Mouse (Mus musculus) cerebellum, adult 9-10 months (tissue): ENCODE data around the gene Map1lc3b.

Experiments used
- DNase-seq: peaks from one replicate; pipeline ENCODE4 v3.0.0; 2022

Gene Map1lc3b

DNA sequence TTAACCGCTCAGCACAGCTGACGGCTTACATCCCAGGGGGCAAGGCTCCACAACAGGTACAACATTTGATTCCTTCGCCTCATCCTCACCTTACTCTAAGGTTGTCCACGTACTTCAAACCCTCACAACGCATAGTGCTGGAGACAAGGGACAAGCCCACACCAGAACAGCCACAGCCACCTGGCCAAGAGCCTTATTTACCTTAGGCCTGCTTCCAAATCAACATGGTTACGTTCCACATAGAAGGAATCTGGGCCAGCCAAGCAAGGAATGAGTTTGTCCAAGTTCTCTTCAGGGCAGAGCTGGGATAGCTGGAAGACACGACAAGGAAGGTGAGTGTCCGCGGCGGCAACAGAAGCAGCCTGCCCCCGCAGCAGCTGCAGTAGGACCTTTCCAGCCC, 19.8 kb downstream of the Map1lc3b start:
- DNase-seq = no peak

DNA sequence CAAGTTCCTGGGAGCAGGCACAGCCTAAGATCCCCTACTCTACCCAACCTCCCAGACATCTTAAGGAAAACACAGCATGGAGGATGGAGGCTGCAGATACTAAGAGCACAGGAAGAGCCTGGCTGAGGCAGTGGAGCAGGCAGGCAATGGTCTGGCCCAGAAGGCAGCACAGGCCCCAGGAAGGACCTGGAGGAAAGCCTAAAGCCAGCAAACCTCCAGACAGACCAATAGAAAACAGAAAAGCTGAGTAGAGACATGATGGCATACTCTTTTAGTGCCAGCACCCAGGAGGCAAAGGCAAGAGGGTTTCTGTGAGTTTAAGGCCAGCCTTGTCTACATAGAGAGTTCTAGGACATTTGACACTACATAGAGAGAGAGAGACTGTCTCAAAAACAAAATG, 23.3 kb downstream of the Map1lc3b start:
- DNase-seq = no peak

DNA sequence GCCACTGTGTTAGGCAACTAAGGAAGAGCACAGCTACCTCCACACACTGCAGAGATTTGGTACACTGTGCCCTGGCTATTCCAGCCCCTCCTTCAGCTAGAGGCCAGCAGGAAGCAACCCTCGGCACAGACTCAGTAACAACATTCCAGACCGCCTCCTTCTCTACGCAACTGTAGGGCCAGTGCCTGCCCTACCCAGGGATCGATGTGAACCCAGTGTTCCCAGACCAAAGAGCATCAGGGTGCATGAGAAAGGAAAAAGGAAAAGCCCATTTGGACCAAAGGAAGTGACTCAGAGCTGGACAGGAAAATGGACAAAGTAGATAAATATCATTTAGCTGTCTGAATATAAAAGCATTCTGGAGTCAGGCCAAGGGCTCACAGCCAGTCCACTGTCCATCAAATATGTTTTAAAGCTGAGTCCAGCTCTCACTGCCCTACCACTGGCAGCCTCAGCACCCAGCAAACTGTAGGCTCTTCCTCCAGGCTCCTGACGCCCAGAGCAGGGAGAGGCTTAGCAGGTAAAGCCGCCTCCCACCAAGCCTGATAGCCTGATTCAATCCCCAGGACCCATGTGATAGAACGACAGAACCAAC, 29.3 kb downstream of the Map1lc3b start:
- DNase-seq = no peak

DNA sequence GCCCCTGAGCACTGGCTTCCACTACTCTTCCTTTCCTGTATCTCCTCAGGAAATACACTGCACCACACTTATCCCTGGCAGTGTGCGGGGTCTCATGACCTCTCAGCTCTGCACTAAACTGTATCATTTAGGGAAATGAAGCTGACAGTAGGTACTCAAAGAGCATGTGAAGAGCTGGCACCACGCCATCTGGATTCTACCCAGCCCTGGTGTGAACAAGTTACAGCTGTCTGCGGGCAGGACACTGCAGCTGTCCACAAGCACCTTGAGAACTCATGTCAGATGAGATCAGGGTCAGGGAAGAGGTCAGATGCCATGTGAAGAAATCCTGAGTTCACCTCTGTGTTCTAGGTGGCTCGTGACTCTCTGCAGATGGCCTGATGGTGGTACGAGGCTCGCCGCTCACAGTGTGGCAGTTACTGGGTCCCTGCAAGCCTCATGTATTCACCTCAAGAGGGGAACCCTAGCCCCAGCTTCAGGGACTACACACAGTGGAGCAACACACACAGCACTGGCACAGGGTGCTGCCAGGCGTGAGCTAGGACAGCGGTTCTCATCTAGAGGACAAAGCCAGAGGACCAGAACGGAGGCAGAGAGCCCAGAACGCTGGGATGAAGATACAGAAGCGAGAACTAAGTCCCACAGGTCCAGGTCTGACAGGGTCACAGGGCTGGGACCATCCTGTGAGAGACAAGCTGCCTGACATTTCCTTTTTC, 30.8 kb downstream of the Map1lc3b start:
- no peak for DNase-seq

DNA sequence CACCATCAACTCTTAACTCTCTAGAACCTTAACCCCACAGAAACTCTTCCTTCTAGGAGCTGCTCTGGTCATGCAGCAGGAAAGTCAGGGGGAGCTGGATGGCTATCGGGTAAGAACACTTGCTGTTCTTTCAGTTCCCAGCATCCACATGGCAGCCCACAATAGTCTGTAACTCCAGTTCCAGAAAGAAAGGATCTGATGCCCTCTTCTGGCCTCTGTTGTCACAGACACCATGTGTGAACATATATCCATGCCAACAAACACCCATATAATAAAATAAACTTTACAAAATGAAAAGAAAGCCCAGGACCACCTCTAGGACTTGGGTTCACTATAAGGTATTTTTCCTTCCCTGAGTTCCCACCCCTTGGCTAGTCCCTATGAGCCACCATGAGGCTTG, 31.7 kb downstream of the Map1lc3b start:
- DNase-seq = no peak

DNA sequence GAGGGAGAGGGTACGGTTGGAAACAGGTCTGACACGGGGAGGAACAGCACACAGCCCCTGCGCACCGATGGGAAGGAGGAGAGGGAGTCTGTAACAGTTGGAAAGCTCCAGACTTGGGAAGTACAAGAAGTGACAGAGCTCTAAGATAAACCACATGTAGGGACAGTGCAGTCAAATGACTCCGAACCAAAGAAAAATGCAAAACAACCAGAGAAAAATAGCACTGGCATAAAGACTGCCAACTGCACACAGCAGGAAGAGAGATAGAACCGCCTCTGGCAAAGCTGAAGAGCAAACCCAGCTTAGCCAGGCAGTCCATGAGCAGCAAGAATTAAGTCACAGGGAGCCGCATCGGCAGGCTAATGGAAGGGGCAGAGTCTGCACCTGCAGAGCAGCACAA, 32.9 kb downstream of the Map1lc3b start:
- DNase-seq = no peak

DNA sequence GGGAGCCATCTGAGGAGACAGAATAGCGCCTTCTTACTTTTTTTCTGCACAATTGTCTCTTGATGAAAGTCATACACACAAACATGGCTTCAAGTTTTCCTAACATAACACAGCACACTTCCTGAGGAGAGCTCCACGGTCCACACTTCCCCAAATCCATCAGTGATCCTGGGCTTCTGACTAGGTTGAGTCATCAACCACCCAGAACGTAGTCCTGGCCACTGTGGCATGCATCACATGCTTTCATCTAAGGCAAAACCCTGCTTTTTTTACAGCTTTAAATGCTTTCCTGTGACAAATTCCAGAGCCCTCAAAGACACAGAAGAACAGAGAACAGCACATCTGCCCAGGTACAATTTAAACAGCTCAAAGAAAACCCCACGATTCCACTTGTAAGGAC, 38.5 kb downstream of the Map1lc3b start:
- DNase-seq = no peak

DNA sequence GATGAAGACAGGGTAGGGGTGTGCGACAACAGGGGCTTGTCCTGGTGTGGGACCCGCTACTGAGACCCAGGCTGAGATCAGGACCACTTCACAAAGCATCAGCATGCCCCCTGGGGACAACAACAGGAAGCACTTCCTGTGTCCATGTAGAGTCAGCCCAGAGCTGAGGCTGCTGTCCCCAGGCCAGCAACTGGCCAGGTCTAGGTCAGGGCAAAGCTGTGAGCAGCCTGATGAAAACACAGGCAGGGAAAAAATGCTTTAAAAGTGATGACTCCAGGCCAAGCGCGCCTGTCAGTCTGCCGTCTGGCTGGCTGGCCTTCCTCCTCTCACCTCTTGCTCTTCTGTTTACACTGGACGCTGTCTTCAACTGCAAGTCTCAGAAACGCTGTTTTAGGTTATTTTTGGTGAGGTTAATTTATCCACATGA, 41.5 kb downstream of the Map1lc3b start:
- DNase-seq = no peak

DNA sequence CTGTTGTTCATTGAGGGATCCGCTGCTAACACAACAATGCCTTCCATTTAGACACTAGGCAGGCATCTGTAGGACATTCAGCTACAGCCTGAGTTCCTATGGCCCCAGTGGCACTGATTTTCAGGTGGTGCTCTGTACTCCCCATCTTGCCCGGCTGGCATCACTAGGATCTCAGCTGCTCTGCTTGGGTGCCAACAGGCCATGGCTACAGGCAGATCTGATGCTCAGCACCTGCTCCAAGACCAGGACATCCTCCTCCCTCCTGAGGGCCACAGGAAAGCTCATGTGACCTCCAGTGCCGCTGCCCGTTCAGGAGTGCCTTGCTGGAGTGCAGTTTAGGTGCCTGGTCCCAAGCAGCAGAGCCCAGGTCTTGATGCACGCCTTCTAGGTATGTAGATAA, 42.2 kb downstream of the Map1lc3b start:
- DNase-seq = no peak

DNA sequence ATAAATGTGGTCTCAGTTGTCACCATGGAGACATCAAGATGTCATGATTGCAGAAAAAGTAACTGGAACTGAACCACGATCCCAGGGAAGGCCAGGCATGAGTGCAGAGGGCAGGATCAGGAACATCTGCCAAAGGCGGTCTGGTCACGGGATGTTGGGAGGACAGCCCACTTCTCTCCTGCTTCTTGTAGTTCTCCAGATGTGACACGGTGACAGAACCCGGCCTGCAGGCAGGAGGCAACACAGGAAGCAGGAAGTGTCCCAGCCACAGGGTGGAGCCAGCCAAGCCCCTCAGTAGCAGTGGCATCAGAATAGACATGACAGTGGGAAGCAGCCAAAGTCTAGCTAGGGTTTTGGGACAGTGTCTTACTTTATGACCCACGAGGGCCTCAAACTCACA, 45.4 kb downstream of the Map1lc3b start:
- no peak for DNase-seq

DNA sequence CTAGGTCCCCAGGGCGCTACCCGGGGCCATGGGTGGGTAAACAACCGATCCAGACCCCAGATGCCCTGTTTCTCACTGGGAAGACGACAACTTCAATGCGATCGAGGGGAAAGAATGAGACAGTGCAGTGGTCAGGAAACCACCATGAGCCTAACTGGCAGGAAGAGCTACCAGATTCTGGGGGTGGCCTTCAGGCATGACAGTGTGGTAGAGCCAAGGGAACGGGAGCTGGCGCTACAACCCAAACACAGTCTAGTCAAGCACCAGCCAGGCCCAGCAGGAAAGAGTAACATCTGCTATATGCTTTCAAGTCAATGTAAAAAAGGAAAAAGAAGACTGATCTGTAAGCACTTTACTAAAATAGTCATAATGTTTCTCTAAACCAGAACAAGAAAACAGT, 46.0 kb downstream of the Map1lc3b start:
- DNase-seq = no peak

DNA sequence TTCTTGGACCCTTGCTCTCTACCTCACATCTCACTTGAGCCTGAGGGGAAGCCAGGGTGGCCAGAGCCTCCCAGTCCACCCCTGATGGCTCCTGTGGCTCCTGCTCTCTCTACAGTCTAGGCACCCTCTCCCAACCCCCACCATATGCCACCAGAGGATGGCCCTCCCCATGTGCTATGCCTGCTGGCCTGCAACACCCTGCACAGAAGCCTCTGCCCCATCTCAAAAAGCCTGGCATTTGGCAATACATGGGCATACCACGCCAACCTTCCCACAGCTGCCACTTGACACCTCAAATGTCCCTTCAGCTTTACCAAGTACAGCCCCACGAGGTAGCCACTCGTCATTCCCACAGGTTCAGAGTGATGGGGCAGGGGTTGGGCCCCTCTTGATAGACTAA, 52.6 kb downstream of the Map1lc3b start:
- DNase-seq = no peak

DNA sequence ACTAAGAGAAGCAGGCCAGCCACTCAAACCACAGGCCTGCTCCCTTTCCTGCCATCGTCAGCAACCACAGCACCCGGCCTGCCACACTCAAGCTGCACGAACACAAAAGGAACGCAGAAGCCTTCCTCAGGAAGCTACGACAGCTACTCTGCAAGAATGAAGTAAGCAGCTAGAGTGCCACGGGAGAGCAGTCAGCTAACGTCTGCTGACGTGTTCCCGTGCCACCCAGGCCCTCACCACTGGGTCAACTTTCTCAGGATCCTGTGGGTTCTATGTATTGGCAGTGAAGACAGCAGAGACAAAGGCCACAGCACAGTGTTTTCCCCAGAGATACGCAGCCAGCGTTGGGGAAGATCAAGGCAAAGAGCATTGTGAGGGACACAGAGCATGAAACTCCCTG, 53.2 kb downstream of the Map1lc3b start:
- no peak for DNase-seq

DNA sequence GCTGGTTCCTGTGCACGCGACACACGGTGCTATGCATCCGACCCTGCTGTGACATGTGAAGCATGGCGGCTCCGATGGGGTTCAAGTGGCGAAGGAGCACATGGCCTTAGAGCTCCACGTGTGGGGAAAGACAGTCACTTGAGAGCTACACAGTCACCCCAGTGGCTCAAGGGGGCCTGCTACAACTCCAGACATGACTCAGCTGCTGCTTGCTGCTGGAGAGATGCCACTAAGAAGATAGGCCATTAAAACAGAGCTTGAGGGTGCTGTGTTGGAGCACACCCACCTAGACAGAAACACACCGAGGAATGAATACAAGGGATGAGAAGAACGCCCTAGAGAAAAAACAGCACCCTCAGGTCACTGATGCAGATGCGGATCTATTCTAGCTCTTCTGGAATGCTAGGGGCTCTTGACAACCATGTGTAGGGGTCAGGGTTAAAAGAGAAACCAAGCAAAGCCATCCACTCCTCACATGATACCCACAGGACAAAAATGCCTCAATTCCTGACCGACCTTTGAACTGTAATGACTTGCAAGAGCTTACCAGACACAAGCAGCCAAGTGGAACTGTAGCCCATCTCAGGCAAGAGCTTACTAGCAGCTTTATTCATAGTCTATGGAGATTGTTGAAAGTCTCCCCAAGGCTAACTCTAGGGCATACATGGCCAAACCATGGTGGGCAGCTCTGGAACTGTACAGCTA, 57.5 kb downstream of the Map1lc3b start:
- DNase-seq = no peak
